ENCODE assay signal across 8 mouse cellular contexts in genomic region chr2:118747301-118747960, GRCm38 (mm10). TPM values are rescaled to one million over a fixed set of nuclear protein-coding genes. Genes with fewer than 3 reads are reported as not detected.
DNase-seq lines count a peak whose midpoint lies in the region; ATAC-seq lines count a peak whose summit lies in the region.

No protein-coding gene starts in this region.

- H3K36me3 ChIP-seq in embryonic facial prominence, embryonic 15.5 days = no peaks in the 10 kb centered on the region
- H3K36me3 ChIP-seq in lung, embryonic 15.5 days = no peaks in the 10 kb centered on the region

- no peaks in the 10 kb centered on the region for H3K9me3 ChIP-seq in embryonic facial prominence, embryonic 15.5 days (replicated peaks)
- H3K9me3 ChIP-seq in lung, embryonic 15.5 days = no peaks in the 10 kb centered on the region

- H3K27me3 ChIP-seq in embryonic facial prominence, embryonic 15.5 days = peaks cover 12% of the 10 kb centered on the region
- peaks cover 12% of the 10 kb centered on the region for H3K27me3 ChIP-seq in lung, embryonic 15.5 days

- peaks cover 55% of the 10 kb centered on the region for H3K4me1 ChIP-seq in embryonic facial prominence, embryonic 15.5 days
- H3K4me1 ChIP-seq in lung, embryonic 15.5 days = peaks cover 51% of the 10 kb centered on the region

- peak overlapping the region; percentile 74 for H3K4me3 ChIP-seq in embryonic facial prominence, embryonic 15.5 days (replicated peaks)
- peak overlapping the region; percentile 82 for H3K4me3 ChIP-seq in lung, embryonic 15.5 days

- DNase-seq in CD4-positive, CD25-positive, alpha-beta regulatory T cell, adult 2 months (ENCODE audit: low read depth, low spot score) = peak; percentile 58
- peak; percentile 60 for DNase-seq in 3T3-L1 (ENCODE audit: low read depth, low spot score)
- DNase-seq in induced T-regulatory cell, adult 2 months (ENCODE audit: low read depth) = peak; percentile 58
- DNase-seq in spleen, postnatal 4 days (ENCODE audit: low spot score in 2 of 2) = no peak
- no peak for DNase-seq in right cerebral cortex, postnatal 25 days

- H3K9ac ChIP-seq in embryonic facial prominence, embryonic 15.5 days = no peak overlapping the region
- no peak overlapping the region for H3K9ac ChIP-seq in lung, embryonic 15.5 days

- no peak overlapping the region for H3K27ac ChIP-seq in embryonic facial prominence, embryonic 15.5 days (replicated peaks)
- no peak overlapping the region for H3K27ac ChIP-seq in lung, embryonic 15.5 days

- no peak for ATAC-seq in CD4-positive, CD25-positive, alpha-beta regulatory T cell, adult 4 months
- no peak for ATAC-seq in embryonic facial prominence, embryonic 15.5 days (ENCODE audit: insufficient number of reproducible peaks, low FRiP score, low TSS enrichment, low read depth)
- no peak for ATAC-seq in lung, embryonic 15.5 days (ENCODE audit: borderline replicate concordance, extremely low read depth, low FRiP score, low TSS enrichment)

- peak overlapping the region; percentile 97 for H3K4me2 ChIP-seq in embryonic facial prominence, embryonic 15.5 days (replicated peaks)
- H3K4me2 ChIP-seq in lung, embryonic 15.5 days = peak overlapping the region; percentile 97

- WGBS in embryonic facial prominence, embryonic 15.5 days = 23% methylated on average over 10 of the region's 10 CpGs
- 17% methylated on average over 10 of the region's 10 CpGs for WGBS in lung, embryonic 15.5 days

RNA-seq across cellular contexts. Expression of gene Inafm2, which starts 1.9 kb away (rescaled TPM):
- polyA plus RNA-seq in CD4-positive, CD25-positive, alpha-beta regulatory T cell, adult 4 months (2017; shearing (Covaris generic)) = 10 to 100 TPM; 18.6 to 20.6 TPM
- 15.9 and 16.9 TPM in 2 replicates for polyA plus RNA-seq in embryonic facial prominence, embryonic 15.5 days (2015; fragmentation: Nextera tagmentation; extraction: Ambion mirVana)
- 18.3 and 18.4 TPM in 2 replicates for polyA plus RNA-seq in lung, embryonic 15.5 days (2015; fragmentation: Nextera tagmentation; extraction: Ambion mirVana)

RNA-seq across cellular contexts. Expression of gene Ccdc9b, which starts 15.0 kb away (rescaled TPM):
- polyA plus RNA-seq in CD4-positive, CD25-positive, alpha-beta regulatory T cell, adult 4 months (2017; shearing (Covaris generic)) = not detected
- polyA plus RNA-seq in embryonic facial prominence, embryonic 15.5 days (2015; fragmentation: Nextera tagmentation; extraction: Ambion mirVana) = 2.0 and 2.4 TPM in 2 replicates
- 0.98 and 1.2 TPM in 2 replicates for polyA plus RNA-seq in lung, embryonic 15.5 days (2015; fragmentation: Nextera tagmentation; extraction: Ambion mirVana)

RNA-seq across cellular contexts. Expression of gene Plcb2, which starts 19.2 kb away (rescaled TPM):
- polyA plus RNA-seq in CD4-positive, CD25-positive, alpha-beta regulatory T cell, adult 4 months (2017; shearing (Covaris generic)) = 10 to 100 TPM; 15.7 to 20.8 TPM
- 0.75 and 1.1 TPM in 2 replicates for polyA plus RNA-seq in embryonic facial prominence, embryonic 15.5 days (2015; fragmentation: Nextera tagmentation; extraction: Ambion mirVana)
- polyA plus RNA-seq in lung, embryonic 15.5 days (2015; fragmentation: Nextera tagmentation; extraction: Ambion mirVana) = 1.5 and 2.5 TPM in 2 replicates

RNA-seq across cellular contexts. Expression of gene Phgr1, which starts 25.1 kb away (rescaled TPM):
- not detected for polyA plus RNA-seq in CD4-positive, CD25-positive, alpha-beta regulatory T cell, adult 4 months (2017; shearing (Covaris generic))
- polyA plus RNA-seq in embryonic facial prominence, embryonic 15.5 days (2015; fragmentation: Nextera tagmentation; extraction: Ambion mirVana) = 1.7 and 4.2 TPM in 2 replicates
- polyA plus RNA-seq in lung, embryonic 15.5 days (2015; fragmentation: Nextera tagmentation; extraction: Ambion mirVana) = not detected in 2 replicates

RNA-seq across cellular contexts. Expression of gene Disp2, which starts 32.1 kb away (rescaled TPM):
- not detected for polyA plus RNA-seq in CD4-positive, CD25-positive, alpha-beta regulatory T cell, adult 4 months (2017; shearing (Covaris generic))
- polyA plus RNA-seq in embryonic facial prominence, embryonic 15.5 days (2015; fragmentation: Nextera tagmentation; extraction: Ambion mirVana) = 0.37 and 0.68 TPM in 2 replicates
- polyA plus RNA-seq in lung, embryonic 15.5 days (2015; fragmentation: Nextera tagmentation; extraction: Ambion mirVana) = 0.76 and 0.89 TPM in 2 replicates

Comparison
In these comparisons a context has a peak if more than half of its experiments do, and no peak if none do; other contexts are left out.
1. DNase-seq: peak in CD4-positive, CD25-positive, alpha-beta regulatory T cell, adult 2 months (single experiment), 3T3-L1 (single experiment) and induced T-regulatory cell, adult 2 months (single experiment); none in spleen, postnatal 4 days (0 of 2) and right cerebral cortex, postnatal 25 days (single experiment).